Comparison of ENCODE assay signal across 15 mouse cellular contexts in the genomic region with DNA sequence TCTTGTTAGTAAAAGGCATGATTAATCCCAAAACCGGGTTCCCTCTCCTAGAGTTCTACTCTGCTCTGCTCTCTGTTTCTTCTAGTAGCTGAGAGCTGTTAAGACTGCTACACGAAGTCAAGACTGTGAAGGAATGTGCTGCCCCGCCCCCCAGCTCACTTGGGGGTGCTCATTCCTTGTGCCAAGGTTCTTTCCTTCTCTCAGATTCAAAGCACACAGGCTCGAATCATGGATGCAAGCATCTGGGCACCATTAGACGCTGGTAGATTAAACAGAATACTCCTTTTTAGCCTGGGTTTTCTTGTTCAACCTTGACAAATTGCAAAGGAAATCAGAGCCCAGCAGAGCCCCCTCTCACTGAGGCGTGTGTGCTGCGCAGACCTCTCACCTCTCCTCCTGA.
DNase-seq lines count a peak whose midpoint lies in the region; ATAC-seq and TF ChIP-seq lines count a peak whose summit lies in the region.
"Had no signal": no experiment of that assay in that cellular context is flagged by ENCODE, and none has a peak within 500 bp of the region (broad histone marks: within the 10 kb centered on the region; RNA-seq: fewer than 3 reads in every experiment).

No protein-coding gene starts in this region.

- 16% methylated on average over 7 of the region's 7 CpGs for WGBS in limb, embryonic 13.5 days
- 53% methylated on average over 7 of the region's 7 CpGs for WGBS in cerebellum, adult 2 months

- DNase-seq in kidney, postnatal 25 days = peak; percentile 4 to 34
- no peak for DNase-seq in kidney, adult 8-10 months
- DNase-seq in ZHBTc4 (ENCODE audit: low read depth, low spot score) = peak; percentile 7
- peak; percentile 17 for DNase-seq in embryo, embryonic 9.5 days (ENCODE audit: extremely low spot score)
- DNase-seq in cerebellum, adult 2 months = no peak
- no peak for DNase-seq in gastrocnemius, postnatal 10 days
- DNase-seq: cerebellum, adult 9-10 months; gastrocnemius, adult 2 months; retina, postnatal 1 day; thymus, postnatal 4 days had no signal

- no peak overlapping the region for H3K4me3 ChIP-seq in limb, embryonic 13.5 days
- H3K4me3 ChIP-seq in cerebellum, adult 2 months (replicated peaks; ENCODE audit: insufficient read depth, low read depth, low read length) = no peak overlapping the region
- H3K4me3 ChIP-seq: erythroblast, embryonic 14.5 days; gastrocnemius, adult 2 months; myocyte had no signal

- no peak for TF ChIP-seq CTCF in cerebellum, adult 2 months (IDR thresholded peaks at IDR 0.05; ENCODE audit: borderline replicate concordance, insufficient read depth, low read depth, low read length)

- H3K36me3 ChIP-seq in limb, embryonic 13.5 days = no peaks in the 10 kb centered on the region

- H3K9me3 ChIP-seq in limb, embryonic 13.5 days = no peaks in the 10 kb centered on the region

- peak; percentile 77; the same call in 1 of the 2 replicates for ATAC-seq in limb, embryonic 13.5 days (ENCODE audit: low FRiP score, low read depth)
- ATAC-seq: lung, postnatal 0 days had no signal

- peaks cover 31% of the 10 kb centered on the region for H3K4me1 ChIP-seq in limb, embryonic 13.5 days
- H3K4me1 ChIP-seq in cerebellum, adult 2 months (ENCODE audit: control insufficient read depth, insufficient read depth, low read length) = peaks cover 22% of the 10 kb centered on the region; the same call in 1 of the 2 replicates

- TF ChIP-seq POLR2A in cerebellum, adult 2 months (IDR thresholded peaks at IDR 0.05; ENCODE audit: borderline replicate concordance, insufficient read depth, low read length) = no peak

- peak overlapping the region; percentile 32 for H3K4me2 ChIP-seq in limb, embryonic 13.5 days (replicated peaks)

- no peak overlapping the region for H3K9ac ChIP-seq in limb, embryonic 13.5 days

- 0 out of 2 replicates have a peak, but pooled peaks cover 3% of the 10 kb centered on the region for H3K27me3 ChIP-seq in limb, embryonic 13.5 days
- H3K27me3 ChIP-seq in cerebellum, adult 2 months (ENCODE audit: control insufficient read depth, insufficient read depth, low read length) = no peaks in the 10 kb centered on the region
- H3K27me3 ChIP-seq: CH12.LX had no signal

- no peak overlapping the region for H3K27ac ChIP-seq in limb, embryonic 13.5 days
- no peak overlapping the region for H3K27ac ChIP-seq in cerebellum, adult 2 months (ENCODE audit: insufficient read depth, low read length)
- H3K27ac ChIP-seq: gastrocnemius, adult 2 months had no signal

Comparison
In these comparisons a context has a peak if more than half of its experiments do, and no peak if none do; other contexts are left out.
1. DNase-seq: peak in kidney, postnatal 25 days (2 of 2), ZHBTc4 (single experiment) and embryo, embryonic 9.5 days (single experiment); none in kidney, adult 8-10 months (0 of 2), cerebellum, adult 2 months (0 of 2) and gastrocnemius, postnatal 10 days (single experiment).